Mouse (Mus musculus): ENCODE results near the gene Syt8. TPM values are rescaled to one million over a fixed set of nuclear protein-coding genes. Genes with fewer than 3 reads are reported as not detected.
"Not testable (repeated sequence)": the region's sequence is repeated elsewhere in the genome, so short reads cannot be mapped to it uniquely, and the experiment has no call there.

The Syt8 gene
- not detected for total RNA-seq (2021)
- long read RNA-seq, experiment 1 = 0 reads
- long read RNA-seq, experiment 2 = 0 reads

DNA sequence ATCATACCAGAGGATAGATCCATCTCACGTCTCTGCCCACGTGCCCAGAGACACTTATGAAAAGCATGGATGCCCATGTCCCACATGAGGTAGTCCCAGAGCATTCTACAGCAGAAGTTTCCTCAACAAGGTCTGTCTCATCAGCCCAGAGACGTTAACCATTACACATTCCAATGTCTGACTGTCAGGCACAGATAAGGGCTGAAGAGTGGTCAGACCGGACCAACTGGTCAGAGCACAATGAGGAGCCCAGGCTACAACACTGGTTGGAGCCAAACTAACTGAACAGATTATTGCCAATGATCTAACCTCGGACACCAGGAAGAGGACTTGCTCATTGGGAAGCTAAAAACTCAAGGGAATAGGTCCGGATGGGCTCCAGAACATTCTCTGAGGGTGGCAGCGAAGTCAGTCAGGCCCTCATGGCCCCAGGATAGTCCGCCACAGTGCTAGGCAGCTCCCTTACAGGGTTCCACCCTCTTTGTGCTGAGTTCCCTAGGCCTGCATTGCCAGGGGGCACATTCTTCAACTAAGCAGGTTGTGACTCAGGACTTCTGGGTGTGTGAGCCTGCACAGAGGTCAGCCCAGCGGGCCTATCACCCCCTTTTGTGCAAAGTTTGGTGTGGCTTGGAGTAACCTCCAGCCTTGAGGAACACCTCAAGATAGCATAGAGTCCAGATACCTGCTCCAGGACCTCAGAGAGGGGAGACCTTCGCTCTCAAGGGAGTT is at the start of gene Syt8:
Gene Syt8, plus strand, starts transcription at position 714 of the 729 bp plus-strand sequence.
- no peak for DNase-seq (ENCODE audit: low spot score in 2 of 2)

DNA sequence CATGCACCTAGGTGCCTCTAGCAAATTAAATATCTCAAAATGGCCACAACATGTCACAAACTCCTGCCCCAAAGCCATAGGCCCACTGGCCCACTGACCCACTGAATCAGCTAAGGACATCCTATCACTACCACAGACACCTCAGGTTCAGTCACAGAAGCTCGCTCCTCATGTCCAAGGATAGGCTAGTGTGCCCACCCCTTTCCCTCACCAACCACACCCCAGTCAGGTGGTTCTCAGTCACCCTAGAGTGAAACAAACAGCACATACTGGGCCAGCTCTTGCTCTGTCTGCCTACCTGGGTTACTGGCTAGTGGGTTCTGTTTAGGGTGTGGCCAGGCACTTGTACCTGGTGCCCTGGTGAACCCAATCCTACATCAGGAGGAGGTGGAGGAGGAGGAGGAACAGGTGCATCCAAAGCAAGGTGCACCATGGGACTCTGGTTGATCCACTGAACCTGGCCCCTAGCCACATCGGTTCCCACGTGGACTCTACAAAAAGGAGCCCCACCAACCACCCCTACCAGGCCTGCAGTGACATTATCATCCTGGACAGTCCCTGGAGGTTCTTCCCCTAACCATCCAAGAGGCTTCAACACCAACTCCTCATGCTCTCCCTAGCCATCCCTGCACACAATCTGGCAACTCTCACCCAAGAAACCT is 48.8 kb upstream of the Syt8 start:
- DNase-seq (ENCODE audit: low spot score in 2 of 2) = peak in 1 of 2 experiments; percentile 1

- DNase-seq (ENCODE audit: low spot score in 2 of 2) = no peak
Measured at GRCm38 (mm10) chr7:142386621-142387201, 47.9 kb upstream of the Syt8 start.

DNA sequence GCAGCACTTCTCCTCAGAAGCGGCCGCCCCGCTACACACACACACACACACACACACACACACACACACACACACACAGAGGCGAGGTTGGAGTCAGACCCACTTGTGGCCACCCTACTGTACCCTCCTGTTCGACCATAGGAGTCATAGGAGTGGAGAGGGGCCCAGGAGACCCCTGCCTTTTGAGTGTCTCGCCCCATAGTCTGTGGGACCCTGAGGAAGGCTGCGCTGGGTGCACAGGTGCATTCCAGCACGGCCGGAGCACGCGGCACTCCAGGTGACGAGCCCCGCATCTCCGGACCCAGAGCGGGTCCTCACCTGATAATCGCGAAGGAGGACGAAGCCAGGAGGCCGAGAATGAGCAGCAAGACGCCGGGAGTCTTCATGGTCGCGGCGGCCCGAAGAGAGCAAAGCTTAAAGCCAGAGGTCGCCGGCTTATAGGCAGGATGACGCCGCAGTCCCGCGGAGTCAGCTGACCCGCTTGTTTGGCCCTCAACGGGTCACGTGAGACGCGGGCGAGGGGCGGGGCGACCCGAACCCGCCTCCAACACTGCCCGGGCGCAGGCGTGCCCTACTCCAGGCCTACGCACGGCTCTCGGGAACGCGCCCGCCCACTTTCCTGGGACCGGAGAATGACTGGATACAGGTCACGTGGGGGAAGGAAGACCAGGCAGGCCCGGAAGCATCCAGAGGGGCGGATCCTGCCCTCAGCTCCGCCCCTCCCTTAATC is 47.1 kb upstream of the Syt8 start, which contains the start of gene Ctsd:
Gene Ctsd, minus strand, starts transcription at position 620 of the 730 bp plus-strand sequence.
- DNase-seq (ENCODE audit: low spot score in 2 of 2) = peak; percentile 96

DNA sequence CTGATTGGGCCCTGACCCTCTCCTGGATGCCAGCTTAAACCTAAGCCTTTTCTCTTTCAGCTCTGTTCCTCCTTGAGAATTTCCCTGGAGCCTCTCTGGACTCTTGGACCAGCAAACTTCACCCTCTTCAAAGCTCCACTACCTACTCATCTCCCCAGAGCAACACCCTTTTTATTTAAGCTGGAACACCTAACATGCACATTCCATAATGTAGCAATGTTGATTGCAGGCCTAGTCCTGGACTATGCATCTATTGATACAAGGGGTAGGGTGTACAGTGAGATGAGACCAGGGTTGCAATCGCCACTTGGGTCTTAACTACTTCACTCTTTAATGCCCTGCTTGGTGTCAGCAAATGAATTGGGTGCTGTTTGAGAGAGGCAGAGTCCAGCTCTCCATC is 46.5 kb upstream of the Syt8 start:
- no peak for DNase-seq (ENCODE audit: low spot score in 2 of 2)

DNA sequence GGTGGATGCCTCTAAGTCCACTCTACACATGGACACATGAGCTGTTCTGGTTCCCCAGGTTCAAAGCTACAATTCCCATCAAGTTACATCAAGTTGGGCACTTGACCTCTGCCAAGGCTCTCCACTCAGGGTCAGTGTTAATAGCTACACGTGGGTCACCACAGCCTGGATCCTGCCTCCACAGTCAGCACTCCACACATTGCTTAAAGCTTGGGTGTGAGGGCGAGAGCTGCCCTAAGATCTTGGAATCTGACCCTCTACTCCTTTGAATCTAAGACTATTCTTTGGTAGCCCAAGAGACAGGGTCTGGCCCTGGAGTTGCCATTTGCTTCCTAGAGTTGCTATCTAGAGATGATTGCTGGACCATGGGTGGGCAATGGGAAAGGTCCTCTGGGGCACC is 45.9 kb upstream of the Syt8 start:
- peak in 1 of 2 experiments; percentile 1 for DNase-seq (ENCODE audit: low spot score in 2 of 2)

DNA sequence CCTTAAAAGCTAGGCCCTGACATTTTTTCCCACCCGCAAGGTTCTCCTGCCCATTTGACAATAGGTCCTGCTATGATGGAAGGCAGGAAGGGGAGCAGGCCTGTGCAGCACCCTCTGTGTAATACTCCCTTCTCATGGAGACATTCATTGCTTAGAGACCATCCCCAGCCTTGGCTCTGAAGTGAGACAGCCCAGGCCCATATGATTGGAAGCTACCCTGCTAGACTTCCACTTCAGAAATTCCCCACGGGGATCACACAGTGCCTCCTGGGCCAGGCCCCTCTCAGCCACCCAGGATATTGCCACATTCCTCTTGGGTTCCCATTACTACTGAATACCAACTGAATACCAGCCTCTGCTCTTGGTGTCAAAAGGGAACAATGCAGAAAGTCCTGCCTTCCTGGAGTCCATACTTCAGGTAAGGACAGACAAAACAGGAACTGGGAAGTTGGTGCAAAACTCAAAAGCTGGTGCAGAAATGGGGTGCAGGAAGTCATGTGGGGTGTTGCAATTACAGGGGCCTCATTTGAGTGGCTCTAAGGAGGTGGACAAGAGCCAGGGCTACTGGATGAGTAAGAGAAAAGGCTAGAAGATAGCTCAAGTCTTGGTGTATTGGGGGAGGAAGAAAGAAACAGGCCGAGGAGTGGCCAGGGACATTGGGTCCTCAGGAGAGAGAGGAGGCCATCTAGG is 44.5 kb upstream of the Syt8 start:
- no peak for DNase-seq (ENCODE audit: low spot score in 2 of 2)

DNA sequence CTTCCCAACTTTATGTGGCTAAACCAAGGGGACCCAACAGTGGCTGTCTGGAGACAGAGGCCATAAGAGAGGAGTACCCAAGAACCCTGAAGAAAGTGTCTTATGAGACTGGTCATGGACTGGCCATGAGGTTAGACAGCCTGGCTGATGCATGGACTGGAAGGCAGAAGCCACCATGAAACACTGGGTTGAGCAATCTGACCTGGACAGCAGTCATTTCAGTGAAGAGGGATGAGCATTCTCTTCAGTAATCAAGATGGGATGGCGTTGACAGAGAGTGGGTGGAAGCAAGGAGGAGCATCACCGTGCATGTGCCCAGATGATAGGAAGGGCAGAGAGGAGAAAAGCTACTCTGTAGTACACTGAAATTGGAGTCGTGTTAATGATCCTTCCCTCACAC is 43.5 kb upstream of the Syt8 start:
- DNase-seq (ENCODE audit: low spot score in 2 of 2) = peak in 1 of 2 experiments; percentile 21

DNA sequence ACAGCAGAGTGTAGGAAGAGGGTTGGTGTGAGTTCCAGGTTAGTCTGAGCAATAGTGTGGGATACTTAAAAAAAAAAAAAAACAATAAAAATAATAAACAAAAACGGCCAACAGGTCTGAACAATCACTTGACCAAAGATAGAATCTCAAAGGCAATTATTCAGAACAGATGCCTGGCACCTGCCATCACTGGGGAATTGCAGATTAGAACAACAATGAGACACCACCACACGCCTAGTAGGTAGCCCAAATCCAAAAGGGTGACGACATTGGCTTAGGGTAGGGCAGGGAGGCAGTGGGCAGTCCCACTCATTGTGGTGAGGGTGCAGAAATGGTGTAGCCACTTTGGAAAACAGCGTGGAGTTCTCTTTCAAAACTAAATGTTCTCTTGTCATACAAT is 43.0 kb upstream of the Syt8 start:
- no peak for DNase-seq (ENCODE audit: low spot score in 2 of 2)

GRCm38 (mm10) chr7:142393191-142393590 is 41.5 kb upstream of the Syt8 start:
- DNase-seq (ENCODE audit: low spot score in 2 of 2) = peak; percentile 64 to 79

DNA sequence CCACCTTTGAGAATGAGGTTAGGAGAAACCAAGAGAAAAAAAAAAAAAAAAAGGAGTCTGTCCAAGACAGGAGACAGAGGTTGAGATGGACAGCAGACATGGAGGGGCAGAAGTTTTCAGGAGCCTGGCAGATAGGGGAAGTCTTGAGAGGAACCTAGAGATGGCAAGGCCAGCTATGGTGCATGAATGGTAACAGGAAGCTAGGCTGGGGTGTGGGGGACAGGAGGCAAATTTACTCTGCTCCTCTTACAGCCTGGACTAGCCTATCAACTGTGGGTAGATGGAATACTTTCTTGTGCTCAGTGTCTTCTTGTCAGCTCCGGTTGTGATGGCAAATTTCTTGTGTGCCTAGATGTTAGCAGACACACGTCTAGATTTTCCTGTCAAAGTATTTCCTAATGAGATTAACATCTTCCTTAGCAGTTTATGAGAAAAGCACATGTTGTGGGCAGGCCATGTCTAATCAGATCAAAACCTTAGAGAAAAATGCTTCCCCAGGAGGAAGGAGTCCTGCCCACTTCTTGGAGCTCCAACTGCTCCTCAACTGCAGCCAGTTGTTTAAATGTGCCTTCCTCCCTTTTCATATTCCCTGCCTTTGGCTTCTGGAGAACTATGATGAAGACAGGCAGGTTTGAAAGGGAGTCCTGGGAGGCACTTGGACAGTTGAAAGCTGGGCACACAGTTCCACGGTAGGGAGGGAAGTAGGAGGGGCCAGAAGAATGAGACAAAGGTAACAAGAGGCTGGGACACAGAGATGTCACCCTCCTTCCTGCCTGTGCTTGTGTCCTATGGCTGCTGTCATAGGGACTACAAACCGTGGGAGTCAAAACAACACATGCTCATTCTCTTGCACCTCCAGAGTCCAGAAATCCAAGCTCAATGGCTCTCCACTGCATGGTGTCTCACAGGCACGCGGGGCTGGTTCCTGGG is 40.1 kb upstream of the Syt8 start:
- no peak for DNase-seq (ENCODE audit: low spot score in 2 of 2)

GRCm38 (mm10) chr7:142395472-142395871 is 39.2 kb upstream of the Syt8 start:
- no peak for DNase-seq (ENCODE audit: low spot score in 2 of 2)

- DNase-seq (ENCODE audit: low spot score in 2 of 2) = no peak
Measured at GRCm38 (mm10) chr7:142396611-142397010, 38.0 kb upstream of the Syt8 start.

GRCm38 (mm10) chr7:142398052-142398451 is 36.6 kb upstream of the Syt8 start:
- no peak for DNase-seq (ENCODE audit: low spot score in 2 of 2)

- DNase-seq (ENCODE audit: low spot score in 2 of 2) = no peak
Measured at GRCm38 (mm10) chr7:142399250-142399649, 35.4 kb upstream of the Syt8 start.

GRCm38 (mm10) chr7:142400112-142400749 is 34.4 kb upstream of the Syt8 start:
- no peak for DNase-seq (ENCODE audit: low spot score in 2 of 2)

GRCm38 (mm10) chr7:142400750-142401142 is 33.9 kb upstream of the Syt8 start:
- DNase-seq (ENCODE audit: low spot score in 2 of 2) = no peak

DNA sequence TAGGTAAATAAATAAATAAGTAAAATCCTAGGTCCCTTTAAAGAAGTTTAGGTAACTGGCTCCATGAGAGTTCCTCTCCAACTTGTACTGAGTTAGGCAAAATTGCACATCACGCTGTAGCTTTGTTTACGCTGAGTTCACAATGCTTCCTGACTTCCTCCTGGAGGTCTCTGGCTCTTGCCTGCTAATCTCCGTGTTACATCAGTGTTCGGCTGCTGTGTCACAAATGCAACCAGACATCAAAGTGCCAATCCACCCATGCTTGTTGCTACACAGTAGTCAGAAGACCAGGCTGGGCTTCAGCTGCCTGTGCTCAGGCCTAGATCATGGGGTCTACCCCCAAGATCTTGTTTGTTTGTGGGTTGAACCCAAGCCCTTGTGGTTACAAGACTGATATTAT is 31.1 kb upstream of the Syt8 start:
- DNase-seq (ENCODE audit: low spot score in 2 of 2) = no peak

GRCm38 (mm10) chr7:142405134-142405533 is 29.5 kb upstream of the Syt8 start:
- DNase-seq (ENCODE audit: low spot score in 2 of 2) = not testable (repeated sequence)

Data from adrenal gland, adult 18-20 months (tissue).